Mouse (Mus musculus) heart, embryonic 13.5 days (tissue): ENCODE results near the gene Pknox2. TPM values are rescaled to one million over a fixed set of nuclear protein-coding genes. Genes with fewer than 3 reads are reported as not detected.

Experiments used
- ATAC-seq: fragments of 200-750 bp; cut with Nextera tagmentation; 2 replicates; pipeline ENCODE4 v1.8.0; 2017; ENCODE audit warnings: moderate TSS enrichment; ENCODE audit not compliant: insufficient number of reproducible peaks, low FRiP score, low TSS enrichment; ENCODE audit errors: extremely low read depth
- H3K27ac ChIP-seq: fragments of 300-500 bp; sonication (generic); replicated peaks from 2 replicates; pipeline ENCODE4 v1.5.1; 2015; ENCODE audit warnings: moderate library complexity, mild to moderate bottlenecking, inconsistent platforms
- H3K27me3 ChIP-seq: fragments of 300-500 bp; sonication (generic); replicated peaks from 2 replicates; pipeline ENCODE4 v1.6.1; 2015; ENCODE audit warnings: mild to moderate bottlenecking, inconsistent platforms
- H3K36me3 ChIP-seq: fragments of 300-500 bp; sonication (generic); 2 replicates; pipeline ENCODE4 v1.6.1; 2015; ENCODE audit warnings: mild to moderate bottlenecking, inconsistent platforms
- H3K4me1 ChIP-seq: fragments of 300-500 bp; sonication (generic); 2 replicates; pipeline ENCODE4 v1.6.1; 2015; ENCODE audit warnings: inconsistent platforms
- H3K4me2 ChIP-seq: fragments of 300-500 bp; sonication (generic); 2 replicates; pipeline ENCODE4 v1.6.1; 2015; ENCODE audit warnings: inconsistent platforms, mild to moderate bottlenecking, moderate library complexity
- H3K4me3 ChIP-seq: fragments of 300-500 bp; sonication (generic); 2 replicates; pipeline ENCODE4 v1.5.1; 2015; ENCODE audit warnings: moderate library complexity, mild to moderate bottlenecking, inconsistent platforms
- H3K9ac ChIP-seq: fragments of 300-500 bp; sonication (generic); 2 replicates; pipeline ENCODE4 v1.6.1; 2015; ENCODE audit warnings: inconsistent platforms, mild to moderate bottlenecking, moderate library complexity
- H3K9me3 ChIP-seq: fragments of 300-500 bp; sonication (generic); 2 replicates; pipeline ENCODE4 v1.6.1; 2016; ENCODE audit warnings: inconsistent platforms
- WGBS: fragments of 180-500 bp; shearing (Covaris S2); methylation state at CpG from one replicate; pipeline ENCODE4 v1.1.7; 2015; ENCODE audit warnings: mixed read lengths; 5-methylcytosine and 5-hydroxymethylcytosine counted together
- polyA plus RNA-seq: library from polyadenylated mRNA; unstranded; fragments of >200 nt; fragmentation: Nextera tagmentation; extraction: Ambion mirVana; gene quantifications from 2 replicates; pipeline ENCODE4 v1.2.1, GENCODE M21; 2015

Pknox2 gene
- polyA plus RNA-seq, 1 experiment from 2014 or later, result 5.7 TPM

DNA sequence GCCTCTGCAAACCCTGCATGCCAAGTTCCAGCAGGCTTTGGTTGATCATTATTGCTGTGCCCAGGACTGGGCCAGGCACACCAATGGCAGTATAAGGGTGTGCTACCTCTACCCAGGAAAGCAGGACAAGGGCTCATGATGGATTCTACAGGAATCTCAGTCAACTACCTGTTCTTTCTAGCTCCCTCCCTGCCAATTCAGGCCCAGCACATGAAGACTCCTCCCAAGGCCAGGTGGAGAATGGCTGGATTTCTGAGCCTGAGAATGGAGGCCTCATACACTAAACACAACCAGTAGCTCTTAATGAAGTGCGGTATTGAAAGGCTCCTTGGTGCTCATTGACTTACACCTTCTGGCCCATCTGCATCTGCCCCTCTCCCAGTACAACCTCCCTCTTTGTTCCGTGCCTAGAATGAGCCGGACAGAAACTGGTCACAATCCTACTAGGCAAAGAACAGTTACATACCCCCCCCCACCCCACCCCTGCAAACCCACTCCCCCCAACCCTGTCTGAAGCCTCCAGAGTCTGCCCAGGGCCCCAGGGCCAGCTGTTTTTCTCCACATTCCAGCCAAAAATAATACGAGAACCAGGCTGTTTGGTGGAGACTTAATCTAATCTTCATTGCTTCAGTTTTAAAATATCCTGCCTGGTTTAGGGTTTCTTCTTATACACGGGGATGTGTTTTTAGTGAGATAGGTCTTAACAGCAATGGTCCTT, 6.6 kb downstream of the Pknox2 start:
- Histone ChIP-seq H3K4me2 (peak overlapping the region; percentile 3; the same call in 1 of the 2 replicates), H3K36me3 (no peaks in the 10 kb centered on the region), H3K9me3 (no peaks in the 10 kb centered on the region), H3K4me3 (no peak overlapping the region), H3K27ac (peak overlapping the region; percentile 71), H3K9ac (no peak overlapping the region), H3K27me3 (peaks cover 14% of the 10 kb centered on the region; the same call in 1 of the 2 replicates), H3K4me1 (peaks cover 65% of the 10 kb centered on the region)
- 33% methylated on average over 5 of the region's 5 CpGs for WGBS
- no peak for ATAC-seq

DNA sequence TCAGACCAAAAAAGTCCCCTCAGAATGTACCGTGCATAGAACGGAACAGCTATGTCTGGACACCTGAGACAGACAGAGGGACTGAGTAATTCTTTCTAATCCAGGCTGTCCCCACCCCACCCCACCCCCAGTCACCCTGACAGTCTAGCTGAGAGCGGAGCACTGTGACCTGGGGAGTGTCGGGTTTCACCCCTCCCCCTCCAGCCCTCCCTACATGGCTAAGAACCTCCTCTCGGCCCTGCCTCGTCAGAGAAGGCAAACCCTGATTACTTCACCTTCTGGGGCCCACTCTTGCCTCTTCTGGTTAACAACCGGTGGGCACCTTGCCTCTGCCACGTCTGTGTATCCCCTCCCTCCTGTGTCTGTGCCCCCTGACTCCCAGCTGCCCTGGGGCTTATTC, 7.7 kb downstream of the Pknox2 start:
- H3K27ac ChIP-seq, result peak overlapping the region; percentile 71
- peaks cover 56% of the 10 kb centered on the region for H3K4me1 ChIP-seq

GRCm38 (mm10) chr9:37138883-37139282, 8.3 kb downstream of the Pknox2 start:
- ATAC-seq, result no peak
- H3K36me3 ChIP-seq, result no peaks in the 10 kb centered on the region
- H3K27ac ChIP-seq, result no peak overlapping the region
- no peaks in the 10 kb centered on the region for H3K9me3 ChIP-seq
- H3K4me1 ChIP-seq, result peaks cover 49% of the 10 kb centered on the region
- H3K4me3 ChIP-seq, result no peak overlapping the region
- peak overlapping the region; percentile 62 for H3K4me2 ChIP-seq
- H3K27me3 ChIP-seq, result peaks cover 4% of the 10 kb centered on the region; the same call in 1 of the 2 replicates
- H3K9ac ChIP-seq, result peak overlapping the region; percentile 78; the same call in 1 of the 2 replicates
- WGBS, result 46% methylated on average over 4 of the region's 4 CpGs

More for the DNA sequence above, 7.7 kb downstream of the Pknox2 start:
- Histone ChIP-seq H3K4me2 (peak overlapping the region; percentile 62), H3K4me3 (peak overlapping the region; percentile 31), H3K27me3 (peaks cover 9% of the 10 kb centered on the region; the same call in 1 of the 2 replicates), H3K9me3 (no peaks in the 10 kb centered on the region), H3K36me3 (no peaks in the 10 kb centered on the region), H3K9ac (peak overlapping the region; percentile 78)
- ATAC-seq, result peak; percentile 64; the same call in 1 of the 2 replicates
- WGBS, result 2% methylated on average over 8 of the region's 8 CpGs

- no peak overlapping the region for H3K9ac ChIP-seq
- no peak overlapping the region for H3K4me3 ChIP-seq
- H3K36me3 ChIP-seq, result no peaks in the 10 kb centered on the region
- H3K4me1 ChIP-seq, result peaks cover 27% of the 10 kb centered on the region
- WGBS, result 76% methylated on average over 13 of the region's 13 CpGs
- no peaks in the 10 kb centered on the region for H3K9me3 ChIP-seq
- no peaks in the 10 kb centered on the region for H3K27me3 ChIP-seq
- H3K4me2 ChIP-seq, result no peak overlapping the region
- no peak overlapping the region for H3K27ac ChIP-seq
- no peak for ATAC-seq
Measured at GRCm38 (mm10) chr9:37136340-37136739, 10.9 kb downstream of the Pknox2 start.

GRCm38 (mm10) chr9:37133495-37133894, 13.7 kb downstream of the Pknox2 start:
- WGBS, result 76% methylated on average over 7 of the region's 7 CpGs

DNA sequence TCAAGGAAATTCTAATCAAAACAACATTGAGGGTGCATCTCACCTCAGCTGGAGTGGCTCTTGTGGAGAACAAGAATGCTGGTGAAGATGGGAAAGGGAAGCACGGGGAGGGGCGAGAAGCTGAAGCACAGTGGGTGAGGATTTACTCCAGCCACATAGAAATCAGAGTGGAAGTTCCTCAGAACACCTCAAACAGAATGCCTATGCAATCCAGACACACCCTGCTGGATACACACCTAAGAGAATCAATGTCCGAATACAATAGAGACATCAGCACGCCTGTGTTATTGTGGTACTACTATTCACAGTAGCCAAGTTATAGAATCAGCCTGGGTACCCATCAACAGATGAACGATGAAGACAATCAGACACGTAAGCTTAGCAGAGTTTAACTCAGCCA, 18.2 kb downstream of the Pknox2 start:
- no peaks in the 10 kb centered on the region for H3K36me3 ChIP-seq
- no peak overlapping the region for H3K4me2 ChIP-seq
- WGBS, result 83% methylated on average over 6 of the region's 6 CpGs
- no peaks in the 10 kb centered on the region for H3K27me3 ChIP-seq
- H3K4me3 ChIP-seq, result no peak overlapping the region
- ATAC-seq, result no peak
- H3K9ac ChIP-seq, result no peak overlapping the region
- no peaks in the 10 kb centered on the region for H3K4me1 ChIP-seq
- H3K9me3 ChIP-seq, result no peaks in the 10 kb centered on the region
- H3K27ac ChIP-seq, result no peak overlapping the region

More at GRCm38 (mm10) chr9:37133495-37133894, 13.7 kb downstream of the Pknox2 start:
- Histone ChIP-seq H3K4me1 (no peaks in the 10 kb centered on the region), H3K4me3 (no peak overlapping the region), H3K4me2 (no peak overlapping the region), H3K9ac (no peak overlapping the region), H3K27ac (no peak overlapping the region), H3K36me3 (no peaks in the 10 kb centered on the region), H3K27me3 (no peaks in the 10 kb centered on the region), H3K9me3 (no peaks in the 10 kb centered on the region)
- ATAC-seq, result no peak

DNA sequence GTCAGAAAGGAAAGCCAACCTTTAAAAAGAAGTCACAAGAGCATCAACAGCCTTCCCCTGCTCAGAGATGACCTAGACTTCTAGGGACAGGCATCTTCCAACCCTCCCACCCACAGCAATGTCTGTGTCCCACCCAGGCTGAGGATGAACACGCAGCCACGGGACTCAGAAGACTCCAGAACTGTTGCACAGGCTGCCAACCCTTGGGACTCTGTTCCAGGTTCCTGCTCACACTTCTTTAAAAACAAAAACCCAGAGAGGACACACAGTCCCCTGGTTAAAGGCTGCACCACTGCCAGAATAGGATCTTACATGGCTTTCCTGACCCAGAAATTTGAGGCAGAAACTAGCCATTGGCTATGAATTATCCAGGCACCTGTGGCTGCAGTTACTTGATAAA, 21.0 kb downstream of the Pknox2 start:
- Histone ChIP-seq H3K27ac (no peak overlapping the region), H3K36me3 (no peaks in the 10 kb centered on the region), H3K4me2 (no peak overlapping the region), H3K4me1 (0 out of 2 replicates have a peak, but pooled peaks cover 4% of the 10 kb centered on the region), H3K27me3 (no peaks in the 10 kb centered on the region), H3K4me3 (no peak overlapping the region), H3K9me3 (no peaks in the 10 kb centered on the region), H3K9ac (no peak overlapping the region)
- ATAC-seq, result no peak
- WGBS, result 93% methylated on average over 2 of the region's 2 CpGs

- 0 out of 2 replicates have a peak, but pooled peaks cover 4% of the 10 kb centered on the region for H3K4me1 ChIP-seq
- H3K27ac ChIP-seq, result no peak overlapping the region
- no peaks in the 10 kb centered on the region for H3K27me3 ChIP-seq
- WGBS, result 72% methylated on average over 8 of the region's 8 CpGs
- no peak overlapping the region for H3K9ac ChIP-seq
- no peak for ATAC-seq
- H3K9me3 ChIP-seq, result no peaks in the 10 kb centered on the region
- no peaks in the 10 kb centered on the region for H3K36me3 ChIP-seq
- H3K4me2 ChIP-seq, result no peak overlapping the region
- H3K4me3 ChIP-seq, result no peak overlapping the region
Measured at GRCm38 (mm10) chr9:37124696-37125480, 22.3 kb downstream of the Pknox2 start.

GRCm38 (mm10) chr9:37123384-37123783, 23.8 kb downstream of the Pknox2 start:
- Histone ChIP-seq H3K4me2 (no peak overlapping the region), H3K4me3 (no peak overlapping the region), H3K9me3 (no peaks in the 10 kb centered on the region), H3K27me3 (no peaks in the 10 kb centered on the region), H3K4me1 (0 out of 2 replicates have a peak, but pooled peaks cover 4% of the 10 kb centered on the region), H3K36me3 (no peaks in the 10 kb centered on the region), H3K27ac (no peak overlapping the region), H3K9ac (no peak overlapping the region)
- WGBS, result 72% methylated on average over 7 of the region's 7 CpGs
- no peak for ATAC-seq

GRCm38 (mm10) chr9:37122971-37123370, 24.2 kb downstream of the Pknox2 start:
- Histone ChIP-seq H3K9me3 (no peaks in the 10 kb centered on the region), H3K4me2 (no peak overlapping the region), H3K27ac (no peak overlapping the region), H3K9ac (no peak overlapping the region), H3K4me1 (0 out of 2 replicates have a peak, but pooled peaks cover 4% of the 10 kb centered on the region), H3K4me3 (no peak overlapping the region), H3K36me3 (no peaks in the 10 kb centered on the region), H3K27me3 (no peaks in the 10 kb centered on the region)
- ATAC-seq, result no peak
- WGBS, result 63% methylated on average over 6 of the region's 6 CpGs

GRCm38 (mm10) chr9:37122381-37122780, 24.8 kb downstream of the Pknox2 start:
- H3K4me3 ChIP-seq, result no peak overlapping the region
- 0 out of 2 replicates have a peak, but pooled peaks cover 4% of the 10 kb centered on the region for H3K4me1 ChIP-seq
- no peak for ATAC-seq
- no peak overlapping the region for H3K27ac ChIP-seq
- H3K9ac ChIP-seq, result no peak overlapping the region
- no peaks in the 10 kb centered on the region for H3K36me3 ChIP-seq
- no peak overlapping the region for H3K4me2 ChIP-seq
- H3K27me3 ChIP-seq, result no peaks in the 10 kb centered on the region
- WGBS, result 61% methylated on average over 1 of the region's 1 CpGs
- no peaks in the 10 kb centered on the region for H3K9me3 ChIP-seq
